Mouse (Mus musculus): ENCODE measurements around the gene Gm44973. TPM values are rescaled to one million over a fixed set of nuclear protein-coding genes. Genes with fewer than 3 reads are reported as not detected.
"Not testable (repeated sequence)": the region's sequence is repeated elsewhere in the genome, so short reads cannot be mapped to it uniquely, and the experiment has no call there.

The Gm44973 gene
- polyA plus RNA-seq, 1 experiment from 2014 or later: 0.36 TPM

DNA sequence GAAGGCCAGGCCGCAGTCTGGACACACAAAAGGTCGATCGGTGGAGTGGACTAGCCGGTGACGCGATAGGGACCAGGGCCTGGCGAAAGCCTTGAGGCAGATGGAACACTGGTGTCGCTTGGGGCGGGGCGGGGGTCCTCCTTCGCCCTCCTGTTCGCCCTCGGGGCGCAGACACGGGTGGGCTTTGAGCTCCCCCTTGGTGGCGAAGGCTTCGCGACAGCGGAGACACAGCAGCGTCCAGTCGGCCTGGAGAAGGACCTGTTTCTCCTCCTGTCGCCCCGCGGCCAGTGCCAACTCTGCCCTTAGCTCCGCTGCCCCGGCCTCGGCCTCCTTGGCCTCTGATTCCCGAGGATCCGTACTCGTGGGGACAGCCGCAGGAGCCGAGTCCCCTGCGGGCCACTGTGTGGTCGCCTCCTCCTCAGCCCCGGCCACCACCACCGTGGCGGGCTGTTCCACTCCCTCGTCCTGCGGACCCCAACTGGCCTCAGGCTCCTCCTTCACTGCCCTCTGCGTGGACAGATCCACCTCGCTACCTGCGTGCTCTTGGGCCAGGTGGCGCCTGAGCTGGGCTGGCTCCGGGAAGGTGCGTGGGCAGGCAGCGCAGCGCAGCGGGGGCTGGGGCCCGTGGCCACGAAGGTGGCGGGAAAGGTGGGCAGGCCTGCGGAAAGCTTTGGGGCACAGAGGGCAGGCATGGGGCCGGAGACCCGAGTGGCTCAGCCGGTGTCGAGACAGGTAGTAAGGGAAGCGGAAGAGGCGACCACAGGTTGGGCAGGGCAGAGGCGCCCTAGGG is 21.1 kb upstream of the Gm44973 start:
- Histone ChIP-seq H3K36me3 (ENCODE audit: control insufficient read depth, insufficient read depth, low read length) (peaks cover 7% of the 10 kb centered on the region), H3K4me2 (ENCODE audit: low read depth) (peak overlapping the region; percentile 11), H3K27me3 (ENCODE audit: control insufficient read depth, insufficient read depth, low read length) (peaks cover 19% of the 10 kb centered on the region), H3K27ac (ENCODE audit: low read depth, low read length) (no peak overlapping the region), H3K9ac (ENCODE audit: low read length) (peak overlapping the region; percentile 18; the same call in 1 of the 2 replicates), H3K9me3 (ENCODE audit: control insufficient read depth, low read length) (no peaks in the 10 kb centered on the region; the same call in 1 of the 2 replicates), H3K4me1 (ENCODE audit: control insufficient read depth, insufficient read depth, low read length) (peaks cover 17% of the 10 kb centered on the region), H3K4me3 (ENCODE audit: low read depth, low read length) (peak overlapping the region; percentile 72)
- DNase-seq (ENCODE audit: low spot score): no peak
- ATAC-seq (ENCODE audit: insufficient read depth, low FRiP score, low TSS enrichment): no peak
- 40% methylated on average over 59 of the region's 59 CpGs for WGBS

DNA sequence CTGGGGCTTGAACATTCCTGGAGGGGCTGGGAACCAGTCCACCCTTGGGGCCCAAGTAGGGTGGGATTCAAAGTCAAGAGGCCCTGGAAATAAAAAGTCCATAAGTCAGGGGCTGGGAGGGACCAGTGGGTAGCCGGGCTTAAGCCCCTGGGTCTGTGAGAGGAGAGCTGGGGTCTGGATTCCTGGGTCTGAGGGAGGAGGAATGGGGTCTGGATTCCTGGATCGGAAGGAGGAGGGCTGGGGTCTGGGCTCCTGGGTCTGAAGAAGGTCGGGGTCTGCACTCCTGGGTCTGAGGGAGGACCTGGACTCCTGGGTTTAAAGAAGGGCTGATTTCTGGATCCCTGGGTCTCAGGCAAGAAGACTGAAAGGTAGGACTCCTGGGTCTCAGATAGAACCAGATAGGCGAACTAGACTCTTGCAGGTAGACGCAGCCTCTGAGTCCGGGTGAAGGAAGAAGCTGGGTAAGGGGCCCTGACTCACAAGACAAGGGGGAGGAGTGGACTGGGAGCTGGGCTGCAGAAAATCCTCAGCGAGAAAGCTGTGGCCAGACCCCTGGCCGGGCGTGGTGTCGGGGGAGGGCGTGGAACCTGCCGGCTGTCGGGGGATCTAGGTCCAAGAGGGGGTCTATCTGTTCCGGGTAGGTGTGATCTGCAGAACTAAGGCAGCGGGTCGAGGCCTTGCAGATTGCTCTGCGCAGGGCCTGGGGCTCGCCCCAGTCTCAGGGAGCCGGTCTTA is 19.9 kb upstream of the Gm44973 start:
- Histone ChIP-seq H3K9ac (ENCODE audit: low read length) (peak overlapping the region; percentile 91), H3K4me2 (ENCODE audit: low read depth) (peak overlapping the region; percentile 87), H3K4me3 (ENCODE audit: low read depth, low read length) (peak overlapping the region; percentile 72), H3K4me1 (ENCODE audit: control insufficient read depth, insufficient read depth, low read length) (peaks cover 17% of the 10 kb centered on the region), H3K27me3 (ENCODE audit: control insufficient read depth, insufficient read depth, low read length) (peaks cover 19% of the 10 kb centered on the region), H3K36me3 (ENCODE audit: control insufficient read depth, insufficient read depth, low read length) (peaks cover 7% of the 10 kb centered on the region), H3K27ac (ENCODE audit: low read depth, low read length) (no peak overlapping the region), H3K9me3 (ENCODE audit: control insufficient read depth, low read length) (no peaks in the 10 kb centered on the region; the same call in 1 of the 2 replicates)
- DNase-seq (ENCODE audit: low spot score) (peak; percentile 19), ATAC-seq (ENCODE audit: insufficient read depth, low FRiP score, low TSS enrichment) (peak; percentile 10)
- WGBS: 6% methylated on average over 19 of the region's 19 CpGs

DNA sequence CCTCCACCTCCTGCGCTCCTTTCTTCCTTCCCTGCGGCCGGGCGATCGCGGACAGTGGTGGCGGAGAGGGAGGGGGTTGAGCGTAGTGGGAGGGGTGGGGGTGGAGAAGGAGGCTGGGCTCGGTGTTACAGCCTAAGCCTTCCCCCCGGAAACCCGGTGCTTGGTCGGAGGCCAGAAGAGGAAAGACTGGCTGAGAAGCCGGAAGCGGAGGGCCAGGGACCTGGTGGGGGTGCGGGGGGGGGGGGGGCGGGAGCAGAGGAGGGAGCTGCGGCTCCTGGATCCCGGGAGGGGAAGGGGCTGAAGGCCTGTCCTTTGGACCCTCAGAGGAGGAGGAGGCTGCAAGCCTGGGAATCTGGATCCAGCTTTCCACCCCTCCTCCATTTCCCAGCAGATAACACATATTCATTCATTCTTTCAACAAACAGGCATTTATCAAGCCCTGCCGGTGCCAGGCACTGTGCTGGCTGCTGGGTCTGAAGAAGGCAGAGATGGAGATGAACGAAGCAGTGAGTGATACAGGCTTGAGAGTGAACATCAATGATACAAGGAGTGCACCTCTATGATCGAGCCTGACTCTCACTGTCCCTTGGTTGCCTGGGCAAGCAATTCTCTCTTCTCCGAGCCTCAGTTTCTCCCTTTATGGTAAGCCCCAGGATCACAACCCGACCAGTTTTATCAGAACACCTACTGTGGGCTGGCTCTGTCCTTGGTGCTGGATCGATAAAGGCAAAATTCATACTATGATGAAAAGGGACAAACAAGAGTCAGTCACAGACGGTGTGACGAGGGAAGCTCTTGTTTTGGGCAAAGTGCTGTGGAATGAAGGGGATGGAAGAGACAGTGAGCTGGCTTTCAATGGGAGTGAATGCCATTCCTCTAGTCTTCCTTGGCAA is 19.0 kb upstream of the Gm44973 start, which contains the start of gene Zfp579:
Zfp579 (minus strand) TSS at position 156 of the 893 bp plus-strand sequence.
- H3K9ac ChIP-seq (ENCODE audit: low read length): peak within 1 kb of the TSS; percentile 91
- peaks cover 17% of the 10 kb centered on the region for H3K4me1 ChIP-seq (ENCODE audit: control insufficient read depth, insufficient read depth, low read length)
- no peaks in the 10 kb centered on the region; the same call in 1 of the 2 replicates for H3K9me3 ChIP-seq (ENCODE audit: control insufficient read depth, low read length)
- peaks cover 19% of the 10 kb centered on the region for H3K27me3 ChIP-seq (ENCODE audit: control insufficient read depth, insufficient read depth, low read length)
- DNase-seq (ENCODE audit: low spot score) (peak; percentile 93), ATAC-seq (ENCODE audit: insufficient read depth, low FRiP score, low TSS enrichment) (peak; percentile 85)
- peak within 1 kb of the TSS; percentile 72 for H3K4me3 ChIP-seq (ENCODE audit: low read depth, low read length)
- H3K27ac ChIP-seq (ENCODE audit: low read depth, low read length): peak within 1 kb of the TSS; percentile 21; the same call in 1 of the 2 replicates
- peak within 1 kb of the TSS; percentile 87 for H3K4me2 ChIP-seq (ENCODE audit: low read depth)
- H3K36me3 ChIP-seq (ENCODE audit: control insufficient read depth, insufficient read depth, low read length): peaks cover 7% of the 10 kb centered on the region
- 8% methylated on average over 15 of the region's 26 CpGs for whole genome bisulfite sequencing

DNA sequence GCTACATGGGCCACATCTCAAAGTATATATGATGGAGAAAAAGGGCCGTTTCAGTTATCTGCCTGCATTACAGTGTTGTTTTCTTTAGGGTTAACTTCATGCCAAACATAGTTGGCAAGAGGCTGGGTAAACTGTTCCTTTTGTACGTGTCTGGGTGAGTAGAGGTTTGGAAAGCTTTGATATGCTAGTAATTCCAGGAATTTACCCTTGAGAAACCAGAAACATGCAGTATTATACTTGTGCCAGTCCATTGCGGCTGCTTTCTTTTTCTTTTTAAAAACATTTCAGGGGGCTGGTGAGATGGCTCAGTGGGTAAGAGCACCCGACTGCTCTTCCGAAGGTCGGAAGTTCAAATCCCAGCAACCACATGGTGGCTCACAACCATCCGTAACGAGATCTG is 18.4 kb upstream of the Gm44973 start:
- H3K27ac ChIP-seq (ENCODE audit: low read depth, low read length): no peak overlapping the region
- DNase-seq (ENCODE audit: low spot score): no peak
- H3K36me3 ChIP-seq (ENCODE audit: control insufficient read depth, insufficient read depth, low read length): peaks cover 7% of the 10 kb centered on the region
- ATAC-seq (ENCODE audit: insufficient read depth, low FRiP score, low TSS enrichment): no peak
- 71% methylated on average over 6 of the region's 8 CpGs for WGBS
- H3K4me2 ChIP-seq (ENCODE audit: low read depth): peak overlapping the region; percentile 87
- no peaks in the 10 kb centered on the region; the same call in 1 of the 2 replicates for H3K9me3 ChIP-seq (ENCODE audit: control insufficient read depth, low read length)
- H3K4me1 ChIP-seq (ENCODE audit: control insufficient read depth, insufficient read depth, low read length): peaks cover 17% of the 10 kb centered on the region
- H3K27me3 ChIP-seq (ENCODE audit: control insufficient read depth, insufficient read depth, low read length): peaks cover 19% of the 10 kb centered on the region
- peak overlapping the region; percentile 91 for H3K9ac ChIP-seq (ENCODE audit: low read length)
- peak overlapping the region; percentile 72 for H3K4me3 ChIP-seq (ENCODE audit: low read depth, low read length)

DNA sequence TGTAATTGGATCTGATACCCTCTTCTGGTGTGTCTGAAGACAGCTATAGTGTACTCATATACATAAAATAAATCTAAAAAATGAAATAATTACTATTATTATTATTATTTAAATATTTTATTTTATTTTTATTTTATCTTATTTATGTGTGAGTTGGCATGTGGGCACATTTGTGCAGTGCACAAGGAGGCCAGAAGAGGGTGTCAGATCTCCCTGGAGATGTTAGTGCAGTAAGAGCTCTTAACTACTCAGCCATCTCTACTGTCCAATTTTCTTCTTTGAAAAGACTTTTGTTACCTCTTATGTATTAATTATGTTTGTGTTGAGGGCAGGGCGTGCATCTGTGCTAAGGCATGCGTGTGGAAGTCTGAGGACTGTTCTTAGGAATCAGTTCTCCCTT is 15.4 kb upstream of the Gm44973 start:
- 65% methylated on average over 2 of the region's 2 CpGs for WGBS
- ATAC-seq (ENCODE audit: insufficient read depth, low FRiP score, low TSS enrichment) (no peak), DNase-seq (ENCODE audit: low spot score) (no peak)
- Histone ChIP-seq H3K27me3 (ENCODE audit: control insufficient read depth, insufficient read depth, low read length) (peaks cover 2% of the 10 kb centered on the region), H3K4me1 (ENCODE audit: control insufficient read depth, insufficient read depth, low read length) (peaks cover 10% of the 10 kb centered on the region), H3K27ac (ENCODE audit: low read depth, low read length) (no peak overlapping the region), H3K9ac (ENCODE audit: low read length) (no peak overlapping the region), H3K4me3 (ENCODE audit: low read depth, low read length) (no peak overlapping the region), H3K9me3 (ENCODE audit: control insufficient read depth, low read length) (no peaks in the 10 kb centered on the region), H3K36me3 (ENCODE audit: control insufficient read depth, insufficient read depth, low read length) (no peaks in the 10 kb centered on the region), H3K4me2 (ENCODE audit: low read depth) (no peak overlapping the region)

DNA sequence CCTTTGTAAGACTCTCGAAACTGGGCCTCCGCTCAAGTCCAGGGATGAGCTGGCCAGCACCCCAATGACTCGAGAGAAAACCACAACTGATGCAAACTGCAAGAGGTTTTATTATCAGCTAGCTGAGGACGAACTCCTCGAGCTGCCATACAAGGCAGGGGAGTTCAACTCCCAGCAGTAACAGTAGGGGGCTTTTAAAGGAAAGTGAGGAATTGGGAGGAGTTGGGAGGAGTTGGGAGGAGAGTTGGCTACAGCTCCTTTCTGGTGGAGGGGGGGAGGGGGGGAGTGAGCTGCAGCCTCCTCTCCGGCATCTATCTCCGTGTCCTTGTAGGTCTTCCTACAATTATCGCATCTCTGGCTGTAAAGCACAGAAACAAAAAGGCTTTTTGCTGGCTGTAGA is 12.4 kb upstream of the Gm44973 start:
- not testable (repeated sequence) for H3K9ac ChIP-seq (ENCODE audit: low read length); ATAC-seq (ENCODE audit: insufficient read depth, low FRiP score, low TSS enrichment); H3K4me3 ChIP-seq (ENCODE audit: low read depth, low read length); DNase-seq (ENCODE audit: low spot score); H3K27me3 ChIP-seq (ENCODE audit: control insufficient read depth, insufficient read depth, low read length); H3K4me2 ChIP-seq (ENCODE audit: low read depth); H3K27ac ChIP-seq (ENCODE audit: low read depth, low read length); H3K36me3 ChIP-seq (ENCODE audit: control insufficient read depth, insufficient read depth, low read length); H3K4me1 ChIP-seq (ENCODE audit: control insufficient read depth, insufficient read depth, low read length); H3K9me3 ChIP-seq (ENCODE audit: control insufficient read depth, low read length)
- WGBS: 72% methylated on average over 8 of the region's 8 CpGs

DNA sequence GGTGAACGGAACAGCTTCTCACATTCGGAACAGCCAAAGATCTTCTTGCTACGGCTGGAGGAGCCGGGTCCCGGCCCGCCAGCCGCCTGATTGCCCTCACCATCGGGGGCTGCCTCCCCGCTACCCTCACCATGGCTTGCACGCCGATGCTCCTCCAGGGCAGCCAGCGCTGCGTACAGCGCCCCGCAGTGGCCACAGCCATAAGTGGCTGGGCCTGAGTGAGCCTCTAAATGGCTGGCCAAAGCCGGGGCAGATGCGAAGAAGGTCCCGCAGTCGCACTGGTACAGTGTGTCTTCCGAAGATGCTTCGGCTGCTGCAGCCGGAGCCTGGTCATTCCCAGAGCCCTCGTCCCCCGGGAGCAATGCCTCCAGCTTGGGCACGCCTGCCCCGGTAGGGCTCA is 7.1 kb upstream of the Gm44973 start:
- H3K27ac ChIP-seq (ENCODE audit: low read depth, low read length): no peak overlapping the region
- peaks cover 40% of the 10 kb centered on the region for H3K36me3 ChIP-seq (ENCODE audit: control insufficient read depth, insufficient read depth, low read length)
- 97% methylated on average over 26 of the region's 26 CpGs for WGBS
- H3K4me1 ChIP-seq (ENCODE audit: control insufficient read depth, insufficient read depth, low read length): 0 out of 2 replicates have a peak, but pooled peaks cover under 1% of the 10 kb centered on the region
- H3K4me2 ChIP-seq (ENCODE audit: low read depth): no peak overlapping the region
- H3K27me3 ChIP-seq (ENCODE audit: control insufficient read depth, insufficient read depth, low read length): no peaks in the 10 kb centered on the region
- H3K4me3 ChIP-seq (ENCODE audit: low read depth, low read length): no peak overlapping the region
- no peak overlapping the region for H3K9ac ChIP-seq (ENCODE audit: low read length)
- DNase-seq (ENCODE audit: low spot score): no peak
- ATAC-seq (ENCODE audit: insufficient read depth, low FRiP score, low TSS enrichment): no peak
- no peaks in the 10 kb centered on the region for H3K9me3 ChIP-seq (ENCODE audit: control insufficient read depth, low read length)

Measured in neural tube, embryonic 11.5 days (tissue).